Mouse (Mus musculus) macrophage (primary cell): ENCODE data around the gene Olfr1495. TPM values are rescaled to one million over a fixed set of nuclear protein-coding genes. Genes with fewer than 3 reads are reported as not detected.
"Not testable (repeated sequence)": the region's sequence is repeated elsewhere in the genome, so short reads cannot be mapped to it uniquely, and the experiment has no call there.

Source experiments
- H3K27ac ChIP-seq: fragments of 350-480 bp; formaldehyde crosslinking; 2 replicates; pipeline ENCODE4 v1.9.0; 2021
- H3K36me3 ChIP-seq: fragments of 350-480 bp; formaldehyde crosslinking; 2 replicates; pipeline ENCODE4 v1.9.0; 2021; ENCODE audit errors: inconsistent target
- H3K4me3 ChIP-seq: fragments of 350-480 bp; formaldehyde crosslinking; 2 replicates; pipeline ENCODE4 v1.9.0; 2021; ENCODE audit errors: inconsistent target
- H3K79me2 ChIP-seq: fragments of 350-480 bp; formaldehyde crosslinking; 2 replicates; pipeline ENCODE4 v1.9.0; 2021; ENCODE audit errors: inconsistent target
- WGBS: methylation state at CpG from one replicate; pipeline ENCODE4 v1.1.7; 2026; ENCODE audit warnings: inconsistent platforms; ENCODE audit not compliant: missing documents; 5-methylcytosine and 5-hydroxymethylcytosine counted together
- polyA plus RNA-seq: library from polyadenylated mRNA; stranded (reverse); fragments of 250-400 nt; gene quantifications from 3 replicates; pipeline ENCODE4 v1.2.4, GENCODE M21; 2018; ENCODE audit warnings: inconsistent platforms
- total RNA-seq, 78 experiments: library from RNA; depleted of rRNA; stranded (reverse); fragments of 250-400 nt; gene quantifications; 1 replicate in 9 of 78; 2 replicates in 24 of 78; 3 replicates in 43 of 78; 4 replicates in 2 of 78; pipeline ENCODE4 v1.2.4; 2018; ENCODE audit warnings: inconsistent platforms in 56 of 78

Olfr1495 gene
- total RNA-seq (2018; cell fraction: chromatin; rRNA removed): not detected
- not detected for total RNA-seq (2018; cell fraction: cytosol; rRNA removed)
- not detected for total RNA-seq (2018; cell fraction: nucleus; rRNA removed)
- not detected in 3 replicates for polyA plus RNA-seq

- 80% methylated on average over 3 of the region's 3 CpGs for WGBS
- no peak within 1 kb of the TSS for H3K4me3 ChIP-seq
- no peaks in the 10 kb centered on the region for H3K36me3 ChIP-seq
- no peak within 1 kb of the TSS for H3K27ac ChIP-seq
- no peaks in the 10 kb centered on the region for H3K79me2 ChIP-seq
Observed at GRCm38 (mm10) chr19:13764306-13764705, at the start of gene Olfr1495. TSS of gene Olfr1495 (plus strand) at chr19:13764606.

- Histone ChIP-seq H3K4me3 (no peak within 1 kb of the TSS), H3K79me2 (no peaks in the 10 kb centered on the region), H3K36me3 (no peaks in the 10 kb centered on the region), H3K27ac (no peak within 1 kb of the TSS)
- WGBS: 39% methylated on average over 2 of the region's 2 CpGs
Observed at GRCm38 (mm10) chr19:13722978-13723377, 41.4 kb upstream of the Olfr1495 start, which contains the start of gene Olfr1493-ps1. TSS of gene Olfr1493-ps1 (plus strand) at chr19:13723278.

GRCm38 (mm10) chr19:13739428-13739827, 25.0 kb upstream of the Olfr1495 start, which contains the start of gene Olfr1494:
TSS of gene Olfr1494 (plus strand) at chr19:13739728.
- WGBS: 89% methylated on average over 4 of the region's 4 CpGs
- no peaks in the 10 kb centered on the region for H3K79me2 ChIP-seq
- H3K27ac ChIP-seq: no peak within 1 kb of the TSS
- no peak within 1 kb of the TSS for H3K4me3 ChIP-seq
- H3K36me3 ChIP-seq: no peaks in the 10 kb centered on the region

- Histone ChIP-seq H3K27ac (no peak overlapping the region), H3K4me3 (no peak overlapping the region), H3K79me2 (no peaks in the 10 kb centered on the region), H3K36me3 (no peaks in the 10 kb centered on the region)
- WGBS: 88% methylated on average over 1 of the region's 1 CpGs
Observed at GRCm38 (mm10) chr19:13749366-13749765, 15.0 kb upstream of the Olfr1495 start.

DNA sequence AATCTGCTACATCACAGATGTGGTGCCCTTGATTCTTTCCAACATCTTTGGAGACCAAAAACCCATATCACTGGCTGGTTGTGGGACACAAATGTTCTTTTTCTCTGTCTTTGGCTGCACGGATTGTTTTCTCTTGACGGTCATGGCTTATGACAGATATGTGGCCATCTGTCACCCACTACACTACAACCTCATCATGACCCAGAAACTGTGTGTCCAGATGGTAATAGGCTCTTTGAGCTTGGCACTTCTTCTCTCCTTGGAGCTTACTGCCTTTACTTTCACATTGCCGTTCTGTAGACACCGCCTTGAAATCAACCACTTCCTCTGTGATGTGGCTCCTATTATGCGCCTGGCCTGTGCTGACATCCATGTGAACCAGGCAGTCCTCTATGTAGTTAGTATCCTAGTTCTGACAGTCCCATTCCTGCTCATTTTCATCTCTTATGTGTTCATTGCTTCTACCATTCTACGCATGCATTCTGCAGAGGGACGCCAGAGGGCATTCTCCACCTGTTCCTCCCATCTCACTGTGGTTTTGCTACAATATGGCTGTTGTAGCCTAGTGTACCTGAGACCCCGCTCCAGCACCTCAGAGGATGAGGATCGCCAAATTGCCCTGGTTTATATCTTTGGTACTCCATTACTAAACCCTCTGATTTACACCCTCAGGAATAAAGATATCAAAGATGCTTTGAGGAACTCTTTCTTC, 4.3 kb downstream of the Olfr1495 start:
- Histone ChIP-seq H3K36me3 (no peaks in the 10 kb centered on the region), H3K4me3 (no peak overlapping the region), H3K27ac (no peak overlapping the region), H3K79me2 (no peaks in the 10 kb centered on the region)
- WGBS: 88% methylated on average over 9 of the region's 9 CpGs

DNA sequence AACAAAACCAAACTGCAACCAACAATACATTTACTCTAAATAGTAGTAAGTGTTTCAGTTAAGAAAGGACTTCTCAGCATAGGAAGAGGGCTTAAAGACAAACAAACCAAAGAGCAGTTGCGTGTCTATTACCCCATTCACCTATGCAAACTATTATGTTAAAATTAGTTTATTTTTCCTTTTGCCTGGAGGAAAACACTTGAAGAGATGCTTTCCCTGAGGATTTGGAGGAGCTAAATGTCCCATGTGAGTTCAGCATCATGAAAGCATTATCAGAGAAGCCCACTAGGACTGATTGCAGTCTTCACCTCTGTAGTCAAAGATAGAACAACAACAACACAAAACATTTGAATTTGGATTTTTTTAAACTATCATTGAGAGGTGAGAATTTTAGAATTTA, 13.2 kb downstream of the Olfr1495 start, which contains the start of gene Olfr1496:
Gene Olfr1496 (plus strand): TSS at position 301 of the 400 bp plus-strand sequence.
- H3K36me3 ChIP-seq: no peaks in the 10 kb centered on the region
- H3K79me2 ChIP-seq: no peaks in the 10 kb centered on the region
- H3K27ac ChIP-seq: no peak within 1 kb of the TSS
- 71% methylated on average over 1 of the region's 1 CpGs for WGBS
- no peak within 1 kb of the TSS for H3K4me3 ChIP-seq

DNA sequence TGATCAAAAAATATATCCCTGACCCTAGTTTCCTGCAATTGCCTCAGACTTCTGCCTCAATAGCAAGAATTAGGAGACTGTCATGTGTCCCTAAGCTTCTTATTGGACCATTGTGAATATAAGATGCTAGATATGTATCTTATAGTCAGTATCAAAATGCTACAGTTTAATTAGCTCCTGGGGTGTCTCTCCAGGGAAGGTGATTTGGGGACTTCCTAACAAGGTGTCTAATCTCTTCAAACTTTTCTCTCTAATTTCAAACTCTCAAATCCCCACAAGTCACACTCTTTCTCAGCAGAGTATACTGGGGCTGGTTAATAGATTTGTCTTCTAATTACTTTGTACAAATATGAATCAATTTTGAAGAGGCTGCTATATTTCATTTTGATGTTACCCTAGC, 33.7 kb downstream of the Olfr1495 start, which contains the start of gene Olfr1497:
Gene Olfr1497 (minus strand): TSS at position 101 of the 400 bp plus-strand sequence.
- Histone ChIP-seq H3K36me3 (no peaks in the 10 kb centered on the region), H3K4me3 (no peak within 1 kb of the TSS), H3K27ac (no peak within 1 kb of the TSS), H3K79me2 (no peaks in the 10 kb centered on the region)

- not testable (repeated sequence) for H3K27ac ChIP-seq, H3K4me3 ChIP-seq, H3K36me3 ChIP-seq, H3K79me2 ChIP-seq
- WGBS: 50% methylated on average over 1 of the region's 1 CpGs
Observed at GRCm38 (mm10) chr19:13805486-13805885, 41.1 kb downstream of the Olfr1495 start.

DNA sequence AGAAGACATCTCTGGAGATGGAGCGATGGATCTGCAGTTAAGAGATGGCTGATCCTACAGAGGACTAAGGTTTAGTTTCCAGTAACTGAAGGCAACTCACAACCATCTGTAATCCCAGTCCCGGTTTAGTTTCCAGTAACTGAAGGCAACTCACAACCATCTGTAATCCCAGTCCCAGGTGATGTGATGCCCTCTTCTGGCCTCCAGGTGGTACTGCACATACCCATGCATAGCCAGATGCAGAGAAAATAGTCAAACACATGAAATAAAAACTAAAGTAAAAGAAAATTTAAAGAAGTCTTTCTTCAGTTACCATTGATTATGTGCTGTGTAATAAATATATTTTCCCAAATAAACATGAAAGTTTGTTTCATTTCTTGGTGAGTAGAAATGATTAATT, 48.4 kb downstream of the Olfr1495 start:
- WGBS: 69% methylated on average over 2 of the region's 2 CpGs
- Histone ChIP-seq H3K4me3 (no peak overlapping the region), H3K27ac (no peak overlapping the region), H3K79me2 (no peaks in the 10 kb centered on the region), H3K36me3 (no peaks in the 10 kb centered on the region)

GRCm38 (mm10) chr19:13818827-13819226, 54.4 kb downstream of the Olfr1495 start:
- 28% methylated on average over 5 of the region's 5 CpGs for WGBS
- no peak overlapping the region for H3K27ac ChIP-seq
- no peaks in the 10 kb centered on the region for H3K36me3 ChIP-seq
- H3K79me2 ChIP-seq: no peaks in the 10 kb centered on the region
- H3K4me3 ChIP-seq: no peak overlapping the region

GRCm38 (mm10) chr19:13819347-13819746, 54.9 kb downstream of the Olfr1495 start, which contains the start of gene Olfr1499:
TSS of gene Olfr1499 (minus strand) at chr19:13819447.
- Histone ChIP-seq H3K79me2 (no peaks in the 10 kb centered on the region), H3K36me3 (no peaks in the 10 kb centered on the region), H3K27ac (no peak within 1 kb of the TSS), H3K4me3 (no peak within 1 kb of the TSS)

Other genes with a start within 250 kb of the Olfr1495 start
- gene Olfr1480, start 236.7 kb upstream of the Olfr1495 start, polyA plus RNA-seq: not detected in 3 replicates
- not detected in 3 replicates for gene Olfr1484, start 181.1 kb upstream of the Olfr1495 start, polyA plus RNA-seq
- not detected in 3 replicates for gene Olfr1487, start 147.2 kb upstream of the Olfr1495 start, polyA plus RNA-seq
- gene Olfr1489, start 133.0 kb upstream of the Olfr1495 start, polyA plus RNA-seq: not detected in 3 replicates
- gene Olfr1490, start 113.5 kb upstream of the Olfr1495 start, polyA plus RNA-seq: not detected in 3 replicates
- not detected in 3 replicates for gene Olfr1491, start 67.3 kb upstream of the Olfr1495 start, polyA plus RNA-seq
- not detected in 3 replicates for gene Olfr1493-ps1, start 41.3 kb upstream of the Olfr1495 start, polyA plus RNA-seq
- not detected in 3 replicates for gene Olfr1494, start 24.9 kb upstream of the Olfr1495 start, polyA plus RNA-seq
- not detected in 3 replicates for gene Olfr1496, start 13.3 kb downstream of the Olfr1495 start, polyA plus RNA-seq
- not detected in 3 replicates for gene Olfr1497, start 33.6 kb downstream of the Olfr1495 start, polyA plus RNA-seq
- not detected in 3 replicates for gene Olfr1499, start 54.8 kb downstream of the Olfr1495 start, polyA plus RNA-seq
- not detected in 3 replicates for gene Olfr1500, start 65.9 kb downstream of the Olfr1495 start, polyA plus RNA-seq
- gene Olfr1501, start 86.1 kb downstream of the Olfr1495 start, polyA plus RNA-seq: not detected in 3 replicates
- gene Olfr1502, start 97.2 kb downstream of the Olfr1495 start, polyA plus RNA-seq: not detected in 3 replicates
- gene Olfr1504, start 133.3 kb downstream of the Olfr1495 start, polyA plus RNA-seq: not detected in 3 replicates
- gene Olfr1505, start 148.9 kb downstream of the Olfr1495 start, polyA plus RNA-seq: not detected in 3 replicates